Mouse (Mus musculus): ENCODE measurements at regions not wholly inside any gene's neighbourhood (a gene's known extent, or its start where the extent isn't known, plus 50 kb on each side); places are given as distances from the start of the nearest gene placed in this dataset.

DNA sequence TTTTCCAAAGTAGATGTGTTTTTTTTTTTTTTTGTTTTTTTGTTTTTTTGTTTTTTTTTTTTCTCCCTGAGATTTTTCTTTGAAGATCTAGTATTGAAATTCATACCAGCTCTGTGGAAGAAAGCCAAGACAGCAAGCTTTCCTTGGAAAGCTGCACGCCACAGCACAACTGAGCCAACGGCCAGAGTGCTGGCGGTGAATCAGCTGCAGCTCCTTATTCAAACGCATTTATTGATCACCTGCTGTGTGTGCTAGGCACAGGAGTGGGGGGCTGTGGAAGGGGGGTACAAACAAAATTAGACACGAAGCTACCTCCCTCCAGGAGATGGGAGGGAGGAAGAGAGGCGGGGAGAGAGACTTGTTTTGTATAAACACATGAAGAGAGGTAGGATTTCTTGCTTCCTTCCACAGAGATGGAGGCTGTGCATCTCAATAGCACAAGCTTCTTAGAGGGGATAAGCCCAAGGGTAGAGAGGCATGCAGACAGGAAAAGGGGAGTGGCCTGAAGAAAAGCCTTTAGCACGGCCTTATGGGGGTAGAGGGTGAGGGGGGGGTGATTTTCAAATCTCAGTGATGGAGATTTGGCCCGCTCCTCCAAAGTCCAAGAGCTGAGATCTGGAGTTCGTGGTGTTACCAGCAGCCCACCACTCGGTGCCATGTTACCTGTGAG lies 170.1 kb upstream of the Pum3 start:
- TF ChIP-seq CTCF (IDR thresholded peaks at IDR 0.05; ENCODE audit: insufficient read depth, low read length) = no peak
- no peak for TF ChIP-seq POLR2A (IDR thresholded peaks at IDR 0.05; ENCODE audit: borderline replicate concordance, extremely low read depth, low read depth, low read length)
